Mouse (Mus musculus) lung, embryonic 14.5 days (tissue): ENCODE data around the gene Sost. TPM values are rescaled to one million over a fixed set of nuclear protein-coding genes. Genes with fewer than 3 reads are reported as not detected.
"Not testable (repeated sequence)": the region's sequence is repeated elsewhere in the genome, so short reads cannot be mapped to it uniquely, and the experiment has no call there.

Experiments used
- ATAC-seq: fragments of 200-750 bp; cut with Nextera tagmentation; 2 replicates; pipeline ENCODE4 v1.8.0; 2017; ENCODE audit warnings: mild to moderate bottlenecking, moderate TSS enrichment, moderate library complexity; ENCODE audit not compliant: insufficient read depth
- DNase-seq: peaks from one replicate; pipeline ENCODE4 v3.0.0-alpha.2; 2015
- H3K27ac ChIP-seq: fragments of 300-500 bp; sonication (generic); 2 replicates; pipeline ENCODE4 v1.5.1; 2014; ENCODE audit warnings: low read depth, mild to moderate bottlenecking, moderate library complexity
- H3K27me3 ChIP-seq: fragments of 300-500 bp; sonication (generic); 2 replicates; pipeline ENCODE4 v1.6.1; 2014; ENCODE audit warnings: low read length, control low read depth; ENCODE audit not compliant: insufficient read depth
- H3K36me3 ChIP-seq: fragments of 300-500 bp; sonication (generic); 2 replicates; pipeline ENCODE4 v1.6.1; 2014; ENCODE audit warnings: control low read depth; ENCODE audit not compliant: insufficient read depth
- H3K4me1 ChIP-seq: fragments of 300-500 bp; sonication (generic); 2 replicates; pipeline ENCODE4 v1.6.1; 2014; ENCODE audit warnings: antibody characterized with exemption, control low read depth; ENCODE audit not compliant: insufficient read depth
- H3K4me2 ChIP-seq: fragments of 300-500 bp; sonication (generic); 2 replicates; pipeline ENCODE4 v1.6.1; 2014; ENCODE audit warnings: mild to moderate bottlenecking
- H3K4me3 ChIP-seq: fragments of 300-500 bp; sonication (generic); 2 replicates; pipeline ENCODE4 v1.5.1; 2014; ENCODE audit warnings: low read depth, low read length
- H3K9ac ChIP-seq: fragments of 300-500 bp; sonication (generic); 2 replicates; pipeline ENCODE4 v1.6.1; 2014
- H3K9me3 ChIP-seq: fragments of 300-500 bp; sonication (generic); 2 replicates; pipeline ENCODE4 v1.6.1; 2016; ENCODE audit warnings: low read depth, low read length, control low read depth
- CTCF ChIP-seq: IDR thresholded peaks from 2 replicates; pipeline ENCODE4 v1.5.1; 2016; ENCODE audit warnings: antibody characterized with exemption, low read depth
- WGBS: fragments of 180-500 bp; shearing (Covaris S2); extraction: QIAGEN DNeasy Blood & Tissue Kit; methylation state at CpG from one replicate; pipeline ENCODE4 v1.1.7; 2014; 5-methylcytosine and 5-hydroxymethylcytosine counted together
- polyA plus RNA-seq: library from polyadenylated mRNA; unstranded; fragments of >200 nt; fragmentation: Nextera tagmentation; extraction: Ambion mirVana; gene quantifications from 2 replicates; pipeline ENCODE4 v1.2.1, GENCODE M21; 2014

Sost gene
- polyA plus RNA-seq, 1 experiment from 2014 or later, result not detected

GRCm38 (mm10) chr11:101992411-101992810 lies 25.6 kb upstream of the Sost start:
- no peak for TF ChIP-seq CTCF
- no peak for ATAC-seq
- Histone ChIP-seq H3K4me3 (no peak overlapping the region), H3K27ac (no peak overlapping the region), H3K36me3 (no peaks in the 10 kb centered on the region), H3K9me3 (no peaks in the 10 kb centered on the region), H3K4me2 (no peak overlapping the region), H3K9ac (no peak overlapping the region), H3K27me3 (no peaks in the 10 kb centered on the region), H3K4me1 (no peaks in the 10 kb centered on the region)
- 83% methylated on average over 7 of the region's 7 CpGs for WGBS
- DNase-seq, result no peak

GRCm38 (mm10) chr11:101991813-101992212 lies 25.0 kb upstream of the Sost start:
- Histone ChIP-seq H3K9me3 (no peaks in the 10 kb centered on the region), H3K4me1 (no peaks in the 10 kb centered on the region), H3K4me3 (no peak overlapping the region), H3K27ac (no peak overlapping the region), H3K36me3 (no peaks in the 10 kb centered on the region), H3K4me2 (no peak overlapping the region), H3K9ac (no peak overlapping the region), H3K27me3 (no peaks in the 10 kb centered on the region)
- DNase-seq, result no peak
- no peak for TF ChIP-seq CTCF
- no peak for ATAC-seq
- 59% methylated on average over 3 of the region's 3 CpGs for WGBS

GRCm38 (mm10) chr11:101990244-101990643 lies 23.4 kb upstream of the Sost start:
- Histone ChIP-seq H3K4me3 (no peak overlapping the region), H3K36me3 (no peaks in the 10 kb centered on the region), H3K9me3 (no peaks in the 10 kb centered on the region), H3K27ac (no peak overlapping the region), H3K27me3 (no peaks in the 10 kb centered on the region), H3K9ac (no peak overlapping the region), H3K4me1 (no peaks in the 10 kb centered on the region), H3K4me2 (no peak overlapping the region)
- WGBS, result 89% methylated on average over 3 of the region's 3 CpGs
- TF ChIP-seq CTCF, result no peak
- no peak for ATAC-seq
- DNase-seq, result no peak

GRCm38 (mm10) chr11:101986913-101987312 lies 20.1 kb upstream of the Sost start, which contains the start of gene Dusp3:
TSS of gene Dusp3 (minus strand) at chr11:101987013.
- DNase-seq (no peak), ATAC-seq (no peak)
- H3K36me3 ChIP-seq, result no peaks in the 10 kb centered on the region
- no peaks in the 10 kb centered on the region for H3K9me3 ChIP-seq
- H3K27me3 ChIP-seq, result no peaks in the 10 kb centered on the region
- H3K4me3 ChIP-seq, result no peak within 1 kb of the TSS
- 79% methylated on average over 3 of the region's 3 CpGs for WGBS
- H3K4me2 ChIP-seq, result peak within 1 kb of the TSS; percentile 35; the same call in 1 of the 2 replicates
- H3K9ac ChIP-seq, result no peak within 1 kb of the TSS
- no peaks in the 10 kb centered on the region for H3K4me1 ChIP-seq
- no peak within 1 kb of the TSS for H3K27ac ChIP-seq
- TF ChIP-seq CTCF, result no peak

GRCm38 (mm10) chr11:101985990-101986389 lies 19.2 kb upstream of the Sost start:
- H3K4me2 ChIP-seq, result peak overlapping the region; percentile 35; the same call in 1 of the 2 replicates
- WGBS, result 2% methylated on average over 10 of the region's 10 CpGs
- no peaks in the 10 kb centered on the region for H3K27me3 ChIP-seq
- H3K9ac ChIP-seq, result no peak overlapping the region
- no peaks in the 10 kb centered on the region for H3K9me3 ChIP-seq
- TF ChIP-seq CTCF, result peak; percentile 93
- DNase-seq (peak; percentile 96), ATAC-seq (peak; percentile 60; the same call in 1 of the 2 replicates)
- H3K27ac ChIP-seq, result no peak overlapping the region
- H3K36me3 ChIP-seq, result peaks cover 3% of the 10 kb centered on the region; the same call in 1 of the 2 replicates
- no peaks in the 10 kb centered on the region for H3K4me1 ChIP-seq
- no peak overlapping the region for H3K4me3 ChIP-seq

- H3K27me3 ChIP-seq, H3K9me3 ChIP-seq, H3K4me3 ChIP-seq, H3K36me3 ChIP-seq, H3K4me2 ChIP-seq, DNase-seq, H3K9ac ChIP-seq, ATAC-seq, H3K27ac ChIP-seq, H3K4me1 ChIP-seq: not testable (repeated sequence)
- 43% methylated on average over 6 of the region's 6 CpGs for WGBS
These were observed 18.6 kb upstream of the Sost start for GRCm38 (mm10) chr11:101985450-101985849.

GRCm38 (mm10) chr11:101984054-101985025 lies 17.5 kb upstream of the Sost start, which contains the start of gene Cfap97d1:
TSS of gene Cfap97d1 (plus strand) at chr11:101984279.
- Histone ChIP-seq H3K4me2 (peak within 1 kb of the TSS; percentile 100), H3K27ac (peak within 1 kb of the TSS; percentile 82), H3K4me3 (peak within 1 kb of the TSS; percentile 62), H3K36me3 (peaks cover 8% of the 10 kb centered on the region; the same call in 1 of the 2 replicates), H3K9me3 (no peaks in the 10 kb centered on the region), H3K9ac (peak within 1 kb of the TSS; percentile 59), H3K4me1 (no peaks in the 10 kb centered on the region), H3K27me3 (no peaks in the 10 kb centered on the region)
- ATAC-seq (peak; percentile 81), DNase-seq (peak; percentile 98)
- under 1% methylated on average over 70 of the region's 71 CpGs for WGBS
- TF ChIP-seq CTCF, result no peak
